Mouse (Mus musculus): ENCODE data around the gene Kcnma1. TPM values are rescaled to one million over a fixed set of nuclear protein-coding genes. Genes with fewer than 3 reads are reported as not detected.

The Kcnma1 gene
- polyA plus RNA-seq, 1 experiment from 2014 or later = 22.8 TPM

DNA sequence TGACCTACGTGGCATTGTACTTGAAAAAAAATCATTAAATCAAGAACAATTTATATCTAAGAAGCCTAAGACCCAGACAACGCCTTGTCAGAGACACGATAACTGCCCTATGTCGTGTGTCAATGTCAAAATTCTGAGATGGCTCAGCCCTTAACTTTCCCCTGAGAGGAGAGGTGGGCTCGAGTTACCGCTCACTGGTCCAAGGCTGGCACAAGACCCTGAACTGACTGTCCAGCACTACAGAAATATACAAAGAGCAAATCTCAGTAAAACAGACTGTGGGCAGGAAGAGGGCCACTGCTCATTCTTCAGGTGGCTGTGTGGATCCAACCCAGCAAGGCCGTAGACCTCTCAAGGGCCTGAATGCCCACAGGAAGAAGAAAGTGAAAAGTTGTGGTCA is 23.4 kb downstream of the Kcnma1 start:
- DNase-seq (ENCODE audit: low spot score) = no peak
- Histone ChIP-seq H3K4me1 (replicated peaks; ENCODE audit: control insufficient read depth, insufficient read depth, low read length) (no peaks in the 10 kb centered on the region), H3K4me3 (replicated peaks; ENCODE audit: low read length) (no peak overlapping the region), H3K9ac (no peak overlapping the region), H3K4me2 (replicated peaks) (no peak overlapping the region), H3K9me3 (ENCODE audit: control insufficient read depth, low read length) (no peaks in the 10 kb centered on the region), H3K36me3 (replicated peaks; ENCODE audit: control insufficient read depth, insufficient read depth) (no peaks in the 10 kb centered on the region), H3K27ac (no peak overlapping the region), H3K27me3 (ENCODE audit: control insufficient read depth, insufficient read depth, low read length) (no peaks in the 10 kb centered on the region)
- ATAC-seq (ENCODE audit: low FRiP score) = no peak
- 87% methylated on average over 7 of the region's 7 CpGs for WGBS

DNA sequence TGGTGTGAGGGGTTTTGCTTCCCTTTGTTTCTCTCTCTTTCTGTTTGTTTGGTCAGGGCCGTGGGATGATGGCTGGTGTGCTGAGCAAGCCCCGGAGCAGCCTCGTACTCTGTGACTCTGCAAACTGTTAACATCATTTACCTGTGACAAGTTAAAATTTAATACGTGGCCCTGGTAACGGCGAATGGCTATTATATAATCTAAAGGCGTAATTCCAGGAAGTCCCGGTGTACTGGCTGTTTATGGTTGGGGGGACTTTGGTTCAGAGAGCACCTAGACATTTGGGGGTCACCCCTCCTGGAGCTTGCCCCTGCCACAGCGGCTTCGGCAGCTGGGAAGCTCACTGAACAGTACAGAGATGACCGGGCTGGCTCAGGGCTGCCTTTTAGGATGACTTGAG is 24.6 kb downstream of the Kcnma1 start:
- Histone ChIP-seq H3K36me3 (replicated peaks; ENCODE audit: control insufficient read depth, insufficient read depth) (no peaks in the 10 kb centered on the region), H3K4me3 (replicated peaks; ENCODE audit: low read length) (no peak overlapping the region), H3K27ac (no peak overlapping the region), H3K9me3 (ENCODE audit: control insufficient read depth, low read length) (no peaks in the 10 kb centered on the region), H3K4me1 (replicated peaks; ENCODE audit: control insufficient read depth, insufficient read depth, low read length) (no peaks in the 10 kb centered on the region), H3K4me2 (replicated peaks) (no peak overlapping the region), H3K27me3 (ENCODE audit: control insufficient read depth, insufficient read depth, low read length) (no peaks in the 10 kb centered on the region), H3K9ac (no peak overlapping the region)
- no peak for ATAC-seq (ENCODE audit: low FRiP score)
- no peak for DNase-seq (ENCODE audit: low spot score)
- 83% methylated on average over 11 of the region's 11 CpGs for WGBS

- Histone ChIP-seq H3K27me3 (ENCODE audit: control insufficient read depth, insufficient read depth, low read length) (no peaks in the 10 kb centered on the region), H3K4me1 (replicated peaks; ENCODE audit: control insufficient read depth, insufficient read depth, low read length) (no peaks in the 10 kb centered on the region), H3K9ac (no peak overlapping the region), H3K36me3 (replicated peaks; ENCODE audit: control insufficient read depth, insufficient read depth) (no peaks in the 10 kb centered on the region), H3K27ac (no peak overlapping the region), H3K4me3 (replicated peaks; ENCODE audit: low read length) (no peak overlapping the region), H3K9me3 (ENCODE audit: control insufficient read depth, low read length) (no peaks in the 10 kb centered on the region), H3K4me2 (replicated peaks) (no peak overlapping the region)
- 91% methylated on average over 8 of the region's 8 CpGs for WGBS
- no peak for DNase-seq (ENCODE audit: low spot score)
- ATAC-seq (ENCODE audit: low FRiP score) = no peak
These were observed 32.1 kb downstream of the Kcnma1 start for GRCm38 (mm10) chr14:23982205-23982604.

- 88% methylated on average over 2 of the region's 2 CpGs for WGBS
These were observed 39.6 kb downstream of the Kcnma1 start for GRCm38 (mm10) chr14:23974685-23975084.

GRCm38 (mm10) chr14:23966471-23966870 is 47.8 kb downstream of the Kcnma1 start:
- no peak for DNase-seq (ENCODE audit: low spot score)
- Histone ChIP-seq H3K36me3 (replicated peaks; ENCODE audit: control insufficient read depth, insufficient read depth) (no peaks in the 10 kb centered on the region), H3K4me3 (replicated peaks; ENCODE audit: low read length) (no peak overlapping the region), H3K4me1 (replicated peaks; ENCODE audit: control insufficient read depth, insufficient read depth, low read length) (no peaks in the 10 kb centered on the region), H3K4me2 (replicated peaks) (no peak overlapping the region), H3K9me3 (ENCODE audit: control insufficient read depth, low read length) (no peaks in the 10 kb centered on the region), H3K27me3 (ENCODE audit: control insufficient read depth, insufficient read depth, low read length) (no peaks in the 10 kb centered on the region), H3K9ac (no peak overlapping the region), H3K27ac (no peak overlapping the region)
- ATAC-seq (ENCODE audit: low FRiP score) = no peak
- 79% methylated on average over 8 of the region's 8 CpGs for WGBS

More at GRCm38 (mm10) chr14:23974685-23975084, 39.6 kb downstream of the Kcnma1 start:
- Histone ChIP-seq H3K4me1 (replicated peaks; ENCODE audit: control insufficient read depth, insufficient read depth, low read length) (no peaks in the 10 kb centered on the region), H3K9ac (no peak overlapping the region), H3K4me3 (replicated peaks; ENCODE audit: low read length) (no peak overlapping the region), H3K4me2 (replicated peaks) (no peak overlapping the region), H3K9me3 (ENCODE audit: control insufficient read depth, low read length) (no peaks in the 10 kb centered on the region), H3K27me3 (ENCODE audit: control insufficient read depth, insufficient read depth, low read length) (no peaks in the 10 kb centered on the region), H3K27ac (no peak overlapping the region), H3K36me3 (replicated peaks; ENCODE audit: control insufficient read depth, insufficient read depth) (no peaks in the 10 kb centered on the region)
- no peak for ATAC-seq (ENCODE audit: low FRiP score)
- DNase-seq (ENCODE audit: low spot score) = no peak

DNA sequence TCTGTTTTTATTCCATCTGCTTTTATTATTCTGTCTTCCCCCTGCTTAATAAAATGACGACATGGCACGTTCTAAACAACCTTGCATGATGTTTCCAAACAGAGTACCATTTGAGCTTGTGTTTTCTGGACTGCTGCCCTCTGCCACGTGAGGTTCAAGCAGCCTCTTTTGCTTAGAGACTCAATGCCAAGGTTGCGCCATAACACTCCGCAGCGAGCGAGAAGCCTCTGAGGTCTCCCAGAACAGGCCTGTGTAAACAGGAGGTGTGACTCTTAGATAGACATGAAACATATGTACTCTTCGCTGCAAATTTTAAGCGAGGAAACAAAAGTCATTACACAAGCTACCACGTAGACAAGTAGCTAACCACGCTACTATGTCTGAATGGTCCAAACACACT is 55.2 kb downstream of the Kcnma1 start:
- Histone ChIP-seq H3K4me2 (replicated peaks) (no peak overlapping the region), H3K9ac (no peak overlapping the region), H3K27ac (no peak overlapping the region), H3K4me1 (replicated peaks; ENCODE audit: control insufficient read depth, insufficient read depth, low read length) (no peaks in the 10 kb centered on the region), H3K27me3 (ENCODE audit: control insufficient read depth, insufficient read depth, low read length) (no peaks in the 10 kb centered on the region), H3K9me3 (ENCODE audit: control insufficient read depth, low read length) (no peaks in the 10 kb centered on the region), H3K36me3 (replicated peaks; ENCODE audit: control insufficient read depth, insufficient read depth) (no peaks in the 10 kb centered on the region), H3K4me3 (replicated peaks; ENCODE audit: low read length) (no peak overlapping the region)
- ATAC-seq (ENCODE audit: low FRiP score) (no peak), DNase-seq (ENCODE audit: low spot score) (no peak)
- 92% methylated on average over 11 of the region's 11 CpGs for WGBS

- Histone ChIP-seq H3K27ac (no peak overlapping the region), H3K36me3 (replicated peaks; ENCODE audit: control insufficient read depth, insufficient read depth) (no peaks in the 10 kb centered on the region), H3K9me3 (ENCODE audit: control insufficient read depth, low read length) (no peaks in the 10 kb centered on the region), H3K4me1 (replicated peaks; ENCODE audit: control insufficient read depth, insufficient read depth, low read length) (no peaks in the 10 kb centered on the region), H3K4me2 (replicated peaks) (no peak overlapping the region), H3K9ac (no peak overlapping the region), H3K4me3 (replicated peaks; ENCODE audit: low read length) (no peak overlapping the region), H3K27me3 (ENCODE audit: control insufficient read depth, insufficient read depth, low read length) (no peaks in the 10 kb centered on the region)
- 85% methylated on average over 4 of the region's 4 CpGs for WGBS
- DNase-seq (ENCODE audit: low spot score) (no peak), ATAC-seq (ENCODE audit: low FRiP score) (no peak)
These were observed 57.0 kb downstream of the Kcnma1 start for GRCm38 (mm10) chr14:23957270-23957669.

GRCm38 (mm10) chr14:23943876-23944275 is 70.4 kb downstream of the Kcnma1 start:
- no peak for DNase-seq (ENCODE audit: low spot score)
- Histone ChIP-seq H3K27me3 (ENCODE audit: control insufficient read depth, insufficient read depth, low read length) (no peaks in the 10 kb centered on the region), H3K4me3 (replicated peaks; ENCODE audit: low read length) (no peak overlapping the region), H3K27ac (no peak overlapping the region), H3K4me1 (replicated peaks; ENCODE audit: control insufficient read depth, insufficient read depth, low read length) (no peaks in the 10 kb centered on the region), H3K36me3 (replicated peaks; ENCODE audit: control insufficient read depth, insufficient read depth) (no peaks in the 10 kb centered on the region), H3K9me3 (ENCODE audit: control insufficient read depth, low read length) (no peaks in the 10 kb centered on the region), H3K9ac (no peak overlapping the region), H3K4me2 (replicated peaks) (no peak overlapping the region)
- ATAC-seq (ENCODE audit: low FRiP score) = no peak
- 61% methylated on average over 2 of the region's 2 CpGs for WGBS

DNA sequence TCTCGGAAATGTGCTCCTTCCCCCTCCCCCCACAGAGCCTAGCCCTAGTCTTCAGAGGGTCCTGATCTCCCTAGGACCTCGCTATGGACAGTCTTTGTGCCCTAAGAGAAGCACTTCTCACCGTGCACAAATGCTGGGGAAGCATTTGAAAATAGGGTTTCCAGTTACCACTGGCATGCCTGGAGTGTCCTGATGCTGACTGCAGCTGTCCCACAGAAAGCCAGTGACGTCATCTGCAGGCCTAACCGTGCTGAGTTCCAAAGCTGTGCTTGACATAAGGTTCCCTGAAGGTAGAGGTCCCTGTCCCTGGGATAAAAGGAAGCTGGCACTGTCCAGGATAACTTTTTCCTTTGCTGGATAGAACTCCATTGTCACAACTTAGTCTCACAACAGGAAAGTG is 71.1 kb downstream of the Kcnma1 start:
- DNase-seq (ENCODE audit: low spot score) (no peak), ATAC-seq (ENCODE audit: low FRiP score) (no peak)
- Histone ChIP-seq H3K9ac (no peak overlapping the region), H3K4me1 (replicated peaks; ENCODE audit: control insufficient read depth, insufficient read depth, low read length) (no peaks in the 10 kb centered on the region), H3K27ac (no peak overlapping the region), H3K27me3 (ENCODE audit: control insufficient read depth, insufficient read depth, low read length) (no peaks in the 10 kb centered on the region), H3K4me3 (replicated peaks; ENCODE audit: low read length) (no peak overlapping the region), H3K36me3 (replicated peaks; ENCODE audit: control insufficient read depth, insufficient read depth) (no peaks in the 10 kb centered on the region), H3K9me3 (ENCODE audit: control insufficient read depth, low read length) (no peaks in the 10 kb centered on the region), H3K4me2 (replicated peaks) (no peak overlapping the region)
- WGBS = 65% methylated on average over 5 of the region's 5 CpGs

DNA sequence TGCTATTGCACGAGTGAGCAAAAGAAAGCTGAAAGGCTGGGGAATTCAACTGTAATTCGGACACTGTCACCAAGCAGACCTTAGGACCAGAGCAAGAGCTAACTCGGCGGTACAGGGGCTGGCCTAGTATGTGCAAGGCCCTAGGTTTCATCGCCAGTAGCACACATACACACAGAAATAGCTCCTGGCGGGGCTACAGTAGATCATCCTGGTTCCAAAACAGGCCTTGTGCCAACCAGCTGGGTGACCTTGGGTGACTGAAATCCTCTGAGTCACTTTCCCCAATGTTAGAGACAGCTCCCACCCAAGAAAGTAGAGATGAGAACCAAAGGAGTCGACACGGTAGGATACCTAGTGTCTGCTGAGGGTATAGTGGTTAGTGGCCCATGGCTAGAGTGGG is 72.2 kb downstream of the Kcnma1 start:
- Histone ChIP-seq H3K4me3 (replicated peaks; ENCODE audit: low read length) (no peak overlapping the region), H3K36me3 (replicated peaks; ENCODE audit: control insufficient read depth, insufficient read depth) (no peaks in the 10 kb centered on the region), H3K4me1 (replicated peaks; ENCODE audit: control insufficient read depth, insufficient read depth, low read length) (no peaks in the 10 kb centered on the region), H3K4me2 (replicated peaks) (no peak overlapping the region), H3K9me3 (ENCODE audit: control insufficient read depth, low read length) (no peaks in the 10 kb centered on the region), H3K9ac (no peak overlapping the region), H3K27ac (no peak overlapping the region), H3K27me3 (ENCODE audit: control insufficient read depth, insufficient read depth, low read length) (no peaks in the 10 kb centered on the region)
- no peak for ATAC-seq (ENCODE audit: low FRiP score)
- no peak for DNase-seq (ENCODE audit: low spot score)
- WGBS = 92% methylated on average over 8 of the region's 8 CpGs
